In the genomic region with DNA sequence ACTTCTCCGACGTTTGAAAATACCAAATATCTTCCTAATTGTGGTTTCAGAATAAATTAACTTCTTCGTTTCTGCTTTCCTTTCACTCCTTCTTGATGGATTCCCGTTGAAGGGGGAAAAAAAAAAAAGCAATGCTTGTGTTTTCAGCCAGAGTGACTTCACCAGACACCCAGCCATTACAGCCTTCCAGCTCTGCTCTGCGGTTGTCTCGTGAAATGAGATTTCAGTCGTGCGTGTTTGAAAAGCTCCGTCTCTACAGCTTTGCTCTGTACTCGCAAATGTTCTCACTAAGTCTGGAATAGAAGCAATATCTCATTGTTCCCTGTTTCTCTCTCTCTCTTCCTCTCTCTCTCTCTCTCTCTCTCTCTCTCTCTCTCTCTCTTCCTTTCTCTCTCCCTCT, we compare ENCODE assay signal across 29 mouse cellular contexts.
A peak's percentile ranks its signal among the peaks of the same experiment; 100 is the strongest.
DNase-seq lines count a peak whose midpoint lies in the region; ATAC-seq lines count a peak whose summit lies in the region.
"Had no signal": no experiment of that assay in that cellular context is flagged by ENCODE, and none has a peak within 500 bp of the region (broad histone marks: within the 10 kb centered on the region; RNA-seq: fewer than 3 reads in every experiment).

No protein-coding gene starts in this region.

- ATAC-seq in midbrain, embryonic 11.5 days (ENCODE audit: low FRiP score): no peak
- ATAC-seq in hindbrain, embryonic 14.5 days (ENCODE audit: low FRiP score): no peak
- ATAC-seq: CD4-positive, CD25-positive, alpha-beta regulatory T cell, adult 4 months; forebrain, embryonic 15.5 days; intestine, postnatal 0 days had no signal

- H3K4me3 ChIP-seq in midbrain, embryonic 10.5 days: no peak overlapping the region
- no peak overlapping the region for H3K4me3 ChIP-seq in midbrain, embryonic 11.5 days (ENCODE audit: low read depth, low read length)
- no peak overlapping the region for H3K4me3 ChIP-seq in hindbrain, embryonic 14.5 days (replicated peaks; ENCODE audit: low read length)
- H3K4me3 ChIP-seq: embryonic facial prominence, embryonic 10.5 days; embryonic facial prominence, embryonic 15.5 days; forebrain, embryonic 15.5 days; liver, embryonic 15.5 days; lung, embryonic 15.5 days had no signal

- no peak overlapping the region for H3K27ac ChIP-seq in midbrain, embryonic 10.5 days (replicated peaks)
- H3K27ac ChIP-seq in midbrain, embryonic 11.5 days (ENCODE audit: low read depth, low read length): no peak overlapping the region
- peak overlapping the region; percentile 58 for H3K27ac ChIP-seq in hindbrain, embryonic 14.5 days
- H3K27ac ChIP-seq: embryonic facial prominence, embryonic 10.5 days; embryonic facial prominence, embryonic 15.5 days; forebrain, embryonic 15.5 days; liver, embryonic 15.5 days; macrophage; stomach, postnatal 0 days had no signal

- WGBS in midbrain, embryonic 10.5 days: 72% methylated on average over 10 of the region's 10 CpGs
- 72% methylated on average over 10 of the region's 10 CpGs for WGBS in midbrain, embryonic 11.5 days
- WGBS in hindbrain, embryonic 14.5 days: 45% methylated on average over 10 of the region's 10 CpGs

- H3K9me3 ChIP-seq in midbrain, embryonic 10.5 days (replicated peaks): no peaks in the 10 kb centered on the region
- H3K9me3 ChIP-seq in midbrain, embryonic 11.5 days (ENCODE audit: control insufficient read depth, low read length): no peaks in the 10 kb centered on the region
- no peaks in the 10 kb centered on the region for H3K9me3 ChIP-seq in hindbrain, embryonic 14.5 days (ENCODE audit: control insufficient read depth, low read length)
- H3K9me3 ChIP-seq: embryonic facial prominence, embryonic 10.5 days; embryonic facial prominence, embryonic 15.5 days; forebrain, embryonic 15.5 days; liver, embryonic 15.5 days; lung, embryonic 15.5 days had no signal

- no peak overlapping the region for H3K4me2 ChIP-seq in midbrain, embryonic 11.5 days
- H3K4me2 ChIP-seq in hindbrain, embryonic 14.5 days (replicated peaks): 0 out of 2 replicates have a peak overlapping the region, but pooled peaks have one; percentile 0
- H3K4me2 ChIP-seq: embryonic facial prominence, embryonic 15.5 days; forebrain, embryonic 15.5 days; liver, embryonic 15.5 days had no signal

- no peaks in the 10 kb centered on the region for H3K27me3 ChIP-seq in midbrain, embryonic 10.5 days (ENCODE audit: low read depth, poor library complexity, severe bottlenecking)
- H3K27me3 ChIP-seq in midbrain, embryonic 11.5 days (ENCODE audit: control insufficient read depth, insufficient read depth, low read length): no peaks in the 10 kb centered on the region
- H3K27me3 ChIP-seq in hindbrain, embryonic 14.5 days (ENCODE audit: control insufficient read depth, insufficient read depth, low read length): no peaks in the 10 kb centered on the region
- H3K27me3 ChIP-seq: embryonic facial prominence, embryonic 15.5 days; forebrain, embryonic 15.5 days; liver, embryonic 15.5 days; lung, embryonic 15.5 days had no signal

- DNase-seq in heart, adult 11 months: peak; percentile 19
- no peak for DNase-seq in heart, postnatal 4 days
- DNase-seq in midbrain, embryonic 10.5 days (ENCODE audit: low spot score): peak; percentile 7
- DNase-seq in midbrain, embryonic 11.5 days (ENCODE audit: low spot score, missing footprints): no peak
- peak; percentile 30 for DNase-seq in brain, adult 2 months (ENCODE audit: low read depth, low spot score)
- no peak for DNase-seq in hindbrain, embryonic 14.5 days (ENCODE audit: low spot score)
- DNase-seq in urinary bladder, adult 2 months (ENCODE audit: low spot score): no peak
- DNase-seq: adrenal gland, postnatal 36 days; cerebellum, adult 8-10 months; cerebellum, postnatal 25 days; gastrocnemius, postnatal 10 days; heart, postnatal 14 days; kidney, adult 9 months; kidney, postnatal 10 days; layer of hippocampus, adult 9-11 months; liver; right cerebral cortex, adult 18-20 months; spleen, adult 18-20 months; thymus, adult 18-20 months; thymus, postnatal 25 days had no signal

- no peak overlapping the region for H3K9ac ChIP-seq in midbrain, embryonic 11.5 days (ENCODE audit: low read length)
- no peak overlapping the region for H3K9ac ChIP-seq in hindbrain, embryonic 14.5 days
- H3K9ac ChIP-seq: embryonic facial prominence, embryonic 15.5 days; forebrain, embryonic 15.5 days; liver, embryonic 15.5 days; lung, embryonic 15.5 days had no signal

- no peaks in the 10 kb centered on the region for H3K36me3 ChIP-seq in midbrain, embryonic 10.5 days
- H3K36me3 ChIP-seq in midbrain, embryonic 11.5 days (ENCODE audit: control insufficient read depth, insufficient read depth, low read length): no peaks in the 10 kb centered on the region
- H3K36me3 ChIP-seq in hindbrain, embryonic 14.5 days (replicated peaks; ENCODE audit: control insufficient read depth, insufficient read depth): no peaks in the 10 kb centered on the region
- H3K36me3 ChIP-seq: embryonic facial prominence, embryonic 10.5 days; embryonic facial prominence, embryonic 15.5 days; forebrain, embryonic 15.5 days; liver, embryonic 15.5 days; lung, embryonic 15.5 days had no signal

- peaks cover 10% of the 10 kb centered on the region; the same call in 1 of the 2 replicates for H3K4me1 ChIP-seq in midbrain, embryonic 10.5 days
- H3K4me1 ChIP-seq in midbrain, embryonic 11.5 days (ENCODE audit: control insufficient read depth, insufficient read depth, low read length): no peaks in the 10 kb centered on the region
- peaks cover 5% of the 10 kb centered on the region; the same call in 1 of the 2 replicates for H3K4me1 ChIP-seq in hindbrain, embryonic 14.5 days (replicated peaks; ENCODE audit: control insufficient read depth, insufficient read depth, low read length)
- H3K4me1 ChIP-seq: embryonic facial prominence, embryonic 10.5 days; liver, embryonic 15.5 days had no signal

Comparison
In these comparisons a context has a peak if more than half of its experiments do, and no peak if none do; other contexts are left out.
1. DNase-seq: peak in heart, adult 11 months (single experiment), midbrain, embryonic 10.5 days (single experiment) and brain, adult 2 months (single experiment); none in heart, postnatal 4 days (single experiment), midbrain, embryonic 11.5 days (single experiment), hindbrain, embryonic 14.5 days (single experiment) and urinary bladder, adult 2 months (single experiment).